Mouse (Mus musculus) mature B cell (primary cell): ENCODE data around the gene Ang4.
"Not testable (repeated sequence)": the region's sequence is repeated elsewhere in the genome, so short reads cannot be mapped to it uniquely, and the experiment has no call there.

ENCODE experiments used
- in situ Hi-C: fragments of 300-500 bp; cut with MboI; formaldehyde crosslinking; loops from 2 replicates; pipeline ENCODE4 v1.14.3; 2019

Ang4 gene

DNA sequence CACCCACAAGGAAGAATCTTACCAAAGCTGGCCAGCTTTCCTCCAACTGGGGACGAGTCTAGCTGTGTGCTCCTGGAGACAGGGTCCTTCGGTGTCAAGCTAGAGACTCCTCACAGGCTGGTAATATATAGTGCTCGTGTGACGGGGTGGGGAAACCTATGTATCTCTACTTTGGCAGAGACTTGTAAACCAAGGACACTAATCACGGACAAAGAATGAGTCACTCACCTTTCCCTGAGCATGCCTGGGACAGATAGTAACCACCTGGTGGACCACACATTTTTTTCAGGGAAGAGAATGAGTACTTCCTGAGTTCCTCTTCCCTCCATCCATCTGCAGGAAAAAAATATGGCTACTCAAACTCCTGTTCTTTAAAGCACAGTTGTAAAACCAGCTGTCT is at the start of gene Ang4:
Gene Ang4, minus strand, starts transcription at position 101 of the 400 bp plus-strand sequence.
- in situ Hi-C loops, result no loop called here

DNA sequence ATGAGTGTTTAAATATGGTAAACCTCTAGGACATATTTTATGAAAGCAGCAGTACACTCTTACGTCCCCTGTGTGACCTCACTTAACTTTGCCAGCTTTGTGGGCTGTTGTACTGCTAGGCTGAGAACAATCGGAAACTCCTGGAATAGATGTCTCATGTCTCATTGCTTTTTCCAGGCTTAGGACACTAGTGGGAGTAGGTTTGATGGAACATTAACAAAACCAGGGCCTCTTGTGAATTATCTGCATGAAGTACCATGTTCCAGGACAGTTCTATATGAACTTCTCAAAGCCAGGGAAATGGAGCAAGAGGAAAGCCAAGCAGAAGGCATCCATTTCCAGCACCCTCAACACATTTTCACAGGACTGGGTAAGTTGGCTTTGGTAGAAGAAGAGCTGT is 26.4 kb upstream of the Ang4 start, which contains the start of gene AY358078:
Gene AY358078, plus strand, starts transcription at position 301 of the 400 bp plus-strand sequence.
- in situ Hi-C loops, result no loop called here

DNA sequence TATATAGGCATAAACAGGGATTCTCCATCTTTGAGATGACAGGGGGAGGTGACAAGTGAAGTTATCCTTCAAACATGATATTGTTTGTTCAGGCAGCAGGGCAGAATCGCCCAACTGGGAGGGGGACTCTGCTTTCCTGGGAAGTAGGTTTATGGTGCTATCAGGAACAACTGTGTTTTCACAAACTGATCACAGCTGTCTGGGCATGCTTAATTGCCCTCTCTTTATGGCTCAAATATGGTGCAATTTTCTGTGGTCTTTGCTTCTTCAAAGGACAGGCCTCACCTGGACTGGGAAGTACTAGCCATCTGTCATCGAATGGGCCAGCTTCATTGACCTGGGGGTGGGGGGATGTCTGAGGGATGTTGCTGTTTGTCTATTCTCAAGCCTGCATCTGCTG is 20.7 kb upstream of the Ang4 start:
- in situ Hi-C loops, result no loop called here

DNA sequence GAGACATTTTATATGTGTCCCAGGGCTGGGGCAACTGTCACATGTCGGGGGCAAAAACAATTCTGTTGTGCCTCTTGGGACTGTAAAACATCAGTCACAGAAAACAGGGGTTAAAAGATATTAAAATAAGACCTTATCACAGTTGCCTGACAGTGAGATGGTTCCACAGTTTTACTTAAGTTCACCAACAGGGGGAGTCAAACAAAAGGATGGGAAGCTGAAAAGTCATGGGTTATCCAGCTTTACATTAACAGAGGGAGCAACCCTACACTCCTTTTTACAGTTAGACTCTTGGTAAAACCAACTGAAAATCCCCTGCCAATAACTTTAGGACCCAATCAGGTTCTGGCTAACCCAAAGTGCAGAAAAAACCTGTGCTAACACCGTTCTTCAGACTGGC is 15.8 kb upstream of the Ang4 start:
- in situ Hi-C loops, result no loop called here

DNA sequence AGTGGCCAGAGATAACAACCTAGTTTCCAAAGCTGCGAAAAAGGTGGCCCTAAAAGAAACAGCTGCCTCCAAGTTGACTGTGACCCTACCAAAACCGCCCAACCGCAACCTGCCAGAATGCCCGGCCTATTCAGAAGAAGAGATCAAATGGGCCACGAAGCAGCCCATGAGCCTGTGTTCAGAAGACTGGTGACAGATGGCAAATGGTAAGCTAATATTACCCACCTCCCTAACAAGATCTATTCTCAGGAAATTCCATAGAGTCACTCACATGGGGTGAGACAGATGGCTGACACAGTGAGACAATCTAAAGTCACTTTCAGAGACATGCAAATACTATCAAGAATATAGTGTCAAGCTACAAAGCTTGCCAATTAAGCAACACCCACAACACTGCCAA is 13.7 kb upstream of the Ang4 start:
- in situ Hi-C loops, result no loop called here

DNA sequence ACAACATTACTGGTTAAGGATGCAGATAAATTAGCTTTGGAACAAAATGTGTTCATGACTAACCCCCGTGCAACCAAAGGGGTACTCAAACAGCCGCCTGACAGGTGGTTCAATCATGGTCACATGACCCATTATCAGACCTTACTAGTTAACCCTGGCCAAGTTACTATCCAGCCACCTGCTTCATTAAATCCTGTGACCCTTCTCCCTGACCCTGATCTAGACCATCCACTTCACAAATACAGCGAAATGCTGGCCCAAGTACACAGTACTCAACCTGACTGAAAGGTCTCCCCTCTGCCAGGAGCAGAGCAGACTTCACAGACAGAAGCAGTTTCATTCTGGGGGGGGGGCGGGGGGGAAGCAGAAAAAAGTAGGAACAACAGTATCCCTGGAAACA is 12.9 kb upstream of the Ang4 start:
- in situ Hi-C loops, result no loop called here

DNA sequence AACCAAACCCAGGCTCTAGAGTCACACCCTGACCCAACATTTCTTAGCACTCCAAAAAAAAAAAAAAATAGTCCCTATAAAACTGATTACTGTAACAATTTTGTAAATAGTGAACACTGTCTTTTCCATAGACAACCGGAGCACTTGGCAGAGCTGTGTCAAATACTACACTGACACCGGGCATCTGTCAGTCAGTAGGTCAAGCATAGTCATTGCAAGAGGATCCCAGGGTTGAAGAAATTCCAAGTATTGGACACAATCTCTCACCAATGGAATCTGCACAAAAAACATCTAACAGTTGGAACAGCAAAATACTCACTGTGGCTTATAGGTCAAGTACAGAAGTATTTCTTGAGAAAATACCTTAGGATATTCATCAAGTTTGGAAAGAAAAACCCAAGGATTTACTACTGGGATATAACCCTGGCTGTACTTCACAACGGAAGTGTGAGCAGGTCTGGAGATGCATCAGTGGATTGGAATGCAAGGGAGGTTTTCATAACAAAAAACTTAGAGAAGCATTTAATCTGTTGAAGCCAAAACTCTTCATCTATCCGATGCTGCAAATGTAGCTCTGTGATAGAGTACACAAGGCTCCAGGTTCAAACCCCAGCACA is 5.6 kb upstream of the Ang4 start:
- in situ Hi-C loops, result no loop called here

DNA sequence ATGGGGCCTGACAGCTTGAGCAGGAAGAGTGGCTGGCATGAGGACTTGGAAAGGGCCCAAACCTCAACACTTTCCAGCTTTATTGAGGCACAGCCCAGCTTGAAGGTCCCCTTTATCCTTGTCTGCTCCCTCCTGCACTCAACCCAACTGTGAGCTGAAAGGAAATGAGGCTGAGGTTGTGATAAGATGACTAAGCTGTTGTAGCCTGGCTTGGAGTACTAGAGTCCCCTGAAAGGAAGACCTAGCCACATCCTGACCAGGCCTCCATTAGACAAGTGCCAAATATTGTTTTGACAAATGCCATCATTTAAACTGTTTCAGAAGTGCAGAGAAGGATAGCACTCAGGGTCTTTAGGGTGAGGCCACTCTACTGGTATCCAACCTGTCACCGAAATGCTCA is 4.4 kb upstream of the Ang4 start:
- in situ Hi-C loops, result no loop called here

DNA sequence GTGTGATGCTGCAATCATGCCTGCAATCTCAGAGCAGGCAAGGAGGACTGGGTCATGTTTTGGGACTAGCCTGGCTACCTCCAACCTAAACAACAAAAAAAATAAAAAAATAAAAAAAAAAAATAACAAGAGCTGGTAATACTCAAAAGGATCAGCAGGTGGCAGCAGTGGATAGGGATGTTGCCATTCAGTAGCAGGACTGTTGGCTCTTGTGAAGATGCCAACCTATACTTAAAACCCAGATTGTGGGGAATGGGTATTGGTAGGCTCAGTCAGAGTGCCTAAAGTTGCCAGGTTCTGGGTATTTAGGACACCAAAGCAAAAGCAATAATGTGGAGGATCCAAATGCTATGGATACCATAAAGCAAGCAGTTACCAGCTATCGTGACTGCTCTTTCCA is 2.0 kb downstream of the Ang4 start:
- in situ Hi-C loops, result not testable (repeated sequence)

DNA sequence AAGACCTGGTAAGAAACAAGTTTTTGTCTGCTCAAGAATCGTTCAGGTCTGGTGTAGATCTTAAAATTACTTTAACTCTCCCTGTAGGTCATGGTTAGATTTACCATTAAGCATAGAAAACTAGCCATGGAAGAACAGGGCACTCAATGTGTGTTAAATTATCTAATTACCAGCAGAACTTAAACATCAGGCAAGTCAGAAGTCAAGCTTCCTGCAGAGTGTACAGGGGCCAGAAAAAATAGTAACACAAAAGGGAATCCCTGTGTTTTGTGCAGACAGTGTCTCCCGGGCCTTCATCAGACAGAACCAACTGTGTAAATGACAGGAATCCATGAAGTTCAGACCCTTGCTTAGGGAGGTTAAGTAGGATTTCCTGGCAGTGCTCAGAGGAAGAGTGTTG is 17.4 kb downstream of the Ang4 start:
- in situ Hi-C loops, result no loop called here

DNA sequence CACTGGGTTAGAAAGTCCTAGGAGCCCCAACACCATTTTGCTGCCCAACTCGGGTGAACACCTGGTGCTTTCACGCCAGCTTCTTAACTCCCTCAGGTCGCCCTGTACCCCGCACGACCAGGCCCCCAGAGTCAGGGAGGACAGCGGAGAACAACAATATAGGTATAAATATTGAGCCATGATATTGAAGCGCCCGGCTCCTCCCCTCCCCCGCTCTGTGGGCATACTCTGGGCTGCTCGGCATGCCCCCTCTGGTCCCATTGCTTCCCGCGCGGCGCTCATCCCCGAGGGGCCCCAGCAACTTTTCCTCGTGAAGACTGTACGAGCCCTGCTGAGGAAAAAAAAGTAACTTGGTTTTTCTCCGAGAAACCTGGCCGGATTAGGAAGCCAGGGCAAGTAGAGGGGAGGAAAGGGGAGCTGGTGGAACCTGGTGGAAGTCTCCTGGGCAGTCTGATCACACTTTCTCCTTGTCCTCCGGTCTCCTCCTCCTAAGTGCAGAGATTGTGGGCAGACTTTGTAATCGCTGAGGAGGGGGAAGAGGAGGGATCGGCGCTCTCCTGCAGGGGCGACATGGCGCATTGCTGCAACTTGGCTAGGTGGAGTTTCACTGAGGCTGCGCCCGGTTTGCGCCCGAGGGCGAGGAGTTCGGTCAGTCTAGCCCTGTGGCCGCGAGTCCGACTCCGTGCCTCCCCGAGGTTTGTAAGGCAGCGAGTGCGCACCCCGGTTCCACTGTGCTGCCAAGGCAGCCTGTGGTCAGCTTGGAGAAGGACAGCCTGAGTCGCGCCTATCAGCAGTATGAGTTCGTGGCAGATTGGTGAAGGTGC is 32.8 kb downstream of the Ang4 start:
- in situ Hi-C loops, result no loop called here

DNA sequence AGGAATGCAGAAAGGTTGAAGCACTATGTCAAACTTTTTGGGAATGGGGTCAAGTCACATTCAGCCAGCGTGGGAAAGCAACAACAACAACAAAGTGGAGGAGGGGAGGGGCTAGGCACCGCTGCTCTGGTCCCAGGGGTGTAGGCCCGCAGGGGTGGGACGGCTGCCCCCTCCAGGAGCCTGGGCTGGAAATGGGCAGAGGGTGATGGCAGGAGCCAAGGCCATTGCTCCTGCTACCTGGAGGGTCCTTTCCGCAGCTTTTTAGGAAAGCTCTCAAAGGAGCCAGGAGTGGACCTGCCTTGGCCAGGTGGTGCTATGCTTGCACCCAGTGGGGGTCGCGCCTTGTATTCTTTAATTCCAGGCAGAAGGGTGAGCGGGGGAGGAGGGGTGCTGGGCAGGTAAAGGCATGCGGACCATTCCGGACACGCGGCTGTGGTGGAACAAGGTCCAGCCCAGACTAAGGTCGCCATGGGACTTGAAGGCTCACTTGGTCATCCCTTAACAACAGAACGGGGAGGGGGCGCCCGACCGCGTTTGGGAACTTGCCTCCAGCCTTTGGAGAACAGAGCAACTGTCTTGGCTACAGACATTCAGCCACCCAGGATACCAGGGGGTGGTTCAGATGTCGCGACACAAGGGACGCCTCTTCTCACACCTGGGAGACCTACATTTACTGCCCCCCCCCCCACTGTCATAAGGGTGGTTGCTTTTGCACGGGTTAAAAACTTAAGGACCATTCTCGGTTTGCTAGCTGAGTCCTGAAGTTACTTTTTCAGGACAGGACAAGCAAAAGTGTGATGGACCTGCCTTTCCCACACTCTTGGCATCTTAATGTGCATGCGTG is 34.0 kb downstream of the Ang4 start:
- in situ Hi-C loops, result no loop called here

DNA sequence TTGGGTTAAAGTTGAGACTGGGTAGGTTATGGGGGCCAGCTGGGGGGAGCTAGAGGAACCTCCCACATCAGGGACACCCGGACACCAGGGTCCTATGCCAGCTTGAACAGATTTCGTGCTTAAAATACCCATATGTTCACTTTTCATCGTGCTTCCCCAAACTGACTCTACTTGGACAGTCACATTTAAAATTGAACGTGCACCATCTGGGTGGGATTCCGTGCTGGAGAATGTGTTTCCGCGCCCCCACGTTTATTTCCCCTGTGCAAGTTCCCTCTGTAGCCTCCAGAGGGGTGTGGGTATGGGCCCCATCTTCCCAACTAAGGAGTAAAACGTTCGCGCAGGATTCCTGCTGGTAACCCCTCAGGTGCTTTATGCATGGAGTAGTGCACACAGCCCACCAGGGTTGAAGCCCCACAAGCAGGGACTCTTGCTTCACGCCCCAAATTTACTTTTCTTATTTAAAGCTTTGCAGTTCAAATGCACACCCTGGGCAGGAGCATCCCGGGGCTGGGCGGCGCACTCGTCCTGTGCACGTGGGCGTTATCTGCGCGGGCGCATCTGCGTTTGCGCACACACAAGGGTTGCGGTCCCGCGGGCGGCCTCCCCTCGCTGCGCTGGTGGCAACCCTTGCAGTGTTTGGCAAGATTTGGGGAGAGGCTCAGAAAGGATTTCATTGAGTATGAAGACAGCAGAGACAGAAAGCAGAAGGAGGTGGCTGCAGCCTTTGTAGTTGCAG is 34.8 kb downstream of the Ang4 start:
- in situ Hi-C loops, result no loop called here

DNA sequence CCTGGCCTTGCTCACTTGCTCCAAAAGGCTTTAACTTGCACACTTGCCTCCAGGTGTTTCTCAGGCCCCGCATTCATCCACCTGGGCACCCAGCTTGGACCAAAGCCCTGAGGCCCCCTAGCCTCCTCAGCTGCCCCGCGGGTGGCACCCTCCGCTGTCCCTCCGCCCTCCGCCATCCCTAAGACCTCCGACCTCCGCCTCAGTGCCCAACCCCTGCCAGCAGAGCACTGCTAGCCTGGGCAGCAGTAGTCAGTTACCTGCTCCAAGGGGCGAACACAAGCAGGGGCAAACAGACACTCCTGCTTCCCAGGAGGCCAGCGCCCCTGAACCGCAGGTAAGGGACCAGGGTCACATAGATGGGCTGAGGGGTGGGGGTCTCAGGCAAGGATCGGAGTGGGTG is 35.4 kb downstream of the Ang4 start:
- in situ Hi-C loops, result no loop called here

DNA sequence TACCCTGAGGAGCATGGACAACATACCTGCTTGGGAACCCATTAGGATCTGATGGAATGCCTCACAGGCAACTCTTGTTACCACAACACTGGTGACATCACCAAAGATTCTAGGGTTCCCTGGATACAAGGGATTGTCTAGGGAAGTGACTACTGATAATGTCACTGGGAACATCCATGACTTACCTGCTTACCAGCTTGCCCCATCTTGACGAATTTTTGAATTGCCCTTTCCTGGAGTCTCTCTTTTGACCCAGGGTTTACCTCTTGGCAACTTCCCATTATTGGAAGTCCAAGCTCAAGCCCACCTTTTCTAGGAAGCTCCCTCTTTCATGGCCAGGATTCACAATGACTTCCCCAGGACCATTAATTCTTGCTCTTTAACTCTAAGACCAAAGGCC is 56.3 kb downstream of the Ang4 start, which contains the start of gene Gm5800:
Gene Gm5800, minus strand, starts transcription at position 101 of the 400 bp plus-strand sequence.
- in situ Hi-C loops, result no loop called here
